Mouse (Mus musculus): Measurements from ENCODE around the gene Fyn. TPM values are rescaled to one million over a fixed set of nuclear protein-coding genes. Genes with fewer than 3 reads are reported as not detected.

Gene Fyn
- total and polyA plus RNA-seq, 2 experiments from 2014 or later, result 95.2 to 120 TPM

DNA sequence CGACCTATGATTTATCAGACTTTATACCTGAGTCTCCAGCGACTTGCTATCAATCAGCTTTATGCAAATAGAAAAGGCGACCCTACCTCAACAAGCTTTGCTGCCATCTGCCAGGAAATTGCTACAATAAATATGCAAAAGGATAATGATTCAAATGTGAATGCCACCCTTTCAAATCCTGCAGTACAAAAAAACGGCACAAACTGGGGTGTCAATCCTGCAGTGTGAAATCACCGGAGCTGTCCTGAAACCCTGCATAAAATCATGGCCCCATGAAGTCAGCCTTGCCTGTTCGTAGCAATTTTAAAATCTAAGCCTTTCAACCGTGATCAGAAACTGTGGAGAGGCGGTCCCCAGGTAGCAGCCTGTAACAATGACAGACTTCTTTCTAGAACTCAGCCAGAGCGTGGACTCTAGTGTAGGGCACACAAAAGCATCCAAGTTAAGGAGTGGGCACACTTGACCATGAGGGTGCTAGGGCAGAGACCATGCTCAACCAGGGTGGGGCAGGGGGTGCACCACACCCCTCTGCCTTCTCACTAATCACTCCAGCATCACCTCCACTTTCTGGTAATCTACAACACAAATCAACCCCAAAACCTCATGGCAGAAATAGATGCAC, 203.5 kb downstream of the Fyn start:
- peak; percentile 36; the same call in 1 of the 2 replicates for ATAC-seq
- DNase-seq (ENCODE audit: low spot score), result no peak
- H3K4me3 ChIP-seq (ENCODE audit: low read length), result no peak overlapping the region
- WGBS, result 38% methylated on average over 9 of the region's 9 CpGs
- no peak for TF ChIP-seq CTCF (IDR thresholded peaks at IDR 0.05; ENCODE audit: low read depth)
- H3K4me2 ChIP-seq (ENCODE audit: low read depth, low read length), result no peak overlapping the region
- no peak overlapping the region for H3K9ac ChIP-seq (replicated peaks; ENCODE audit: low read length)
- peak overlapping the region; percentile 64; the same call in 1 of the 2 replicates for H3K27ac ChIP-seq
- H3K27me3 ChIP-seq (ENCODE audit: insufficient read depth, low read length), result no peaks in the 10 kb centered on the region
- no peaks in the 10 kb centered on the region for H3K9me3 ChIP-seq (ENCODE audit: low read length)
- H3K36me3 ChIP-seq (ENCODE audit: insufficient read depth, low read length), result no peaks in the 10 kb centered on the region
- H3K4me1 ChIP-seq (ENCODE audit: insufficient read depth, low read length), result peaks cover 15% of the 10 kb centered on the region; the same call in 1 of the 2 replicates

DNA sequence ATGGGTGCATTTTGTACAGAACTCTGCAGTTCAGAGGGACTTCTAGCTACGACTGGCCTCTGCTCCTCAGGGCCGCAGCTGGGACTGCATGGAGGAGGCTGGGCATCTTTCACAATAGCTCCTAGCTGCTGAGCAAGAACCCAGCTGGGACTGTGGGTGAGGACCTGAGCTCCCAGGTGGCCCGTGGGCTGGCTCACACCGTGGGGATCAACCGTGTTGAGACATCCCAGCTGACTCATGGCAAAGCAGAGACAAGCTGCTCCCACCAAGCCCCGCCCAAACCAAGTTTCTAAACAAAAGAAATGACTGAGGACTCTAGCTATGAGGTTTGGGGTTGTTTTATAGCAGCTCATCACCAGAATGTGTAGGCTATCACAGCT, 204.0 kb downstream of the Fyn start:
- no peak for TF ChIP-seq CTCF (IDR thresholded peaks at IDR 0.05; ENCODE audit: low read depth)
- Histone ChIP-seq H3K4me1 (ENCODE audit: insufficient read depth, low read length) (peaks cover 15% of the 10 kb centered on the region; the same call in 1 of the 2 replicates), H3K27ac (0 out of 2 replicates have a peak overlapping the region, but pooled peaks have one; percentile 1), H3K4me3 (ENCODE audit: low read length) (no peak overlapping the region), H3K9ac (replicated peaks; ENCODE audit: low read length) (no peak overlapping the region), H3K9me3 (ENCODE audit: low read length) (no peaks in the 10 kb centered on the region), H3K4me2 (ENCODE audit: low read depth, low read length) (no peak overlapping the region), H3K27me3 (ENCODE audit: insufficient read depth, low read length) (no peaks in the 10 kb centered on the region), H3K36me3 (ENCODE audit: insufficient read depth, low read length) (no peaks in the 10 kb centered on the region)
- peak; percentile 13; the same call in 1 of the 2 replicates for ATAC-seq
- WGBS, result 26% methylated on average over 6 of the region's 6 CpGs
- DNase-seq (ENCODE audit: low spot score), result no peak

DNA sequence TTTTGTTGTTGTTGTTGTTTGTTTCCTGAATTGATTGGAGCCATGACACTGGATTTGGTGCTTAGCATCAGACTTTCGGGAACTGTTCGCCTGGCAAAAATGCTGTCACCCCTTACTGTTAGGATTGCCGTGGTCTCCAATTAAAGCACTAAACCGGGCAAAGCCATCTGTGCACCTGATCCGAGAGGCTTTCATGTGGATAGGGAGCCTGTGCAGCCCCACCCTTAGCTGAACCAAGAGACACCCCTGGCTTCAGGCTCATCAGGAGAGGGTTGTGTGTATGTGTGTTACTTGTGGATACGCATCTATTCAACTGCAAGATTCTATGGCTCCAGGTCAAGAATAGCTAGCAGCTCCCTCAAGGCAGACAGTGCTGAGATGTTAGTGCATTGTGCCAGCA, 207.8 kb downstream of the Fyn start:
- H3K27me3 ChIP-seq (ENCODE audit: insufficient read depth, low read length), result no peaks in the 10 kb centered on the region
- H3K4me3 ChIP-seq (ENCODE audit: low read length), result no peak overlapping the region
- no peak for TF ChIP-seq CTCF (IDR thresholded peaks at IDR 0.05; ENCODE audit: low read depth)
- H3K4me2 ChIP-seq (ENCODE audit: low read depth, low read length), result no peak overlapping the region
- H3K36me3 ChIP-seq (ENCODE audit: insufficient read depth, low read length), result no peaks in the 10 kb centered on the region
- H3K9ac ChIP-seq (replicated peaks; ENCODE audit: low read length), result no peak overlapping the region
- WGBS, result 48% methylated on average over 6 of the region's 6 CpGs
- DNase-seq (ENCODE audit: low spot score) (no peak), ATAC-seq (no peak)
- H3K27ac ChIP-seq, result no peak overlapping the region
- no peaks in the 10 kb centered on the region for H3K9me3 ChIP-seq (ENCODE audit: low read length)
- H3K4me1 ChIP-seq (ENCODE audit: insufficient read depth, low read length), result peaks cover 10% of the 10 kb centered on the region; the same call in 1 of the 2 replicates

DNA sequence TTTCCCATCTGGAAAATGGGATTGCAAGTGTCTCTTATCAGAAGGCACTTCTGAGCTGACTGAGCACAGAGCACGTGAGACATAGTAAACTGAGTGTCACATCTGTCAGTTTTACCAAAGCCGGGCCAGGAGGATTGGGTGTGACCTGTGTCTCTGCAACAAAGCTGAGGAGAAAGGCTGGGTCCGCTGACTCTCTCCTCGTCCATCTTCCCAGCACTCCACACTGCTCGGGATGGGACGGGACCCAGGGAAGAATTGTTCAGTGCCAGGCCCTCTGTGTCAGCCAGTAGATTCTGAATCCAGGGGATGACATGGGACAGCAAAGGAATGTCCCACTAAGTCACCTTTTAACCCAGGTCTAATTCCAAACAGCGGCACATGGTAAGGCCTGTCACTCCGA, 211.8 kb downstream of the Fyn start:
- ATAC-seq (no peak), DNase-seq (ENCODE audit: low spot score) (no peak)
- Histone ChIP-seq H3K27ac (no peak overlapping the region), H3K9me3 (ENCODE audit: low read length) (no peaks in the 10 kb centered on the region), H3K36me3 (ENCODE audit: insufficient read depth, low read length) (no peaks in the 10 kb centered on the region), H3K27me3 (ENCODE audit: insufficient read depth, low read length) (no peaks in the 10 kb centered on the region), H3K4me3 (ENCODE audit: low read length) (no peak overlapping the region), H3K4me2 (ENCODE audit: low read depth, low read length) (no peak overlapping the region), H3K9ac (replicated peaks; ENCODE audit: low read length) (no peak overlapping the region), H3K4me1 (ENCODE audit: insufficient read depth, low read length) (peaks cover 10% of the 10 kb centered on the region; the same call in 1 of the 2 replicates)
- 69% methylated on average over 8 of the region's 8 CpGs for whole genome bisulfite sequencing
- TF ChIP-seq CTCF (IDR thresholded peaks at IDR 0.05; ENCODE audit: low read depth), result no peak

DNA sequence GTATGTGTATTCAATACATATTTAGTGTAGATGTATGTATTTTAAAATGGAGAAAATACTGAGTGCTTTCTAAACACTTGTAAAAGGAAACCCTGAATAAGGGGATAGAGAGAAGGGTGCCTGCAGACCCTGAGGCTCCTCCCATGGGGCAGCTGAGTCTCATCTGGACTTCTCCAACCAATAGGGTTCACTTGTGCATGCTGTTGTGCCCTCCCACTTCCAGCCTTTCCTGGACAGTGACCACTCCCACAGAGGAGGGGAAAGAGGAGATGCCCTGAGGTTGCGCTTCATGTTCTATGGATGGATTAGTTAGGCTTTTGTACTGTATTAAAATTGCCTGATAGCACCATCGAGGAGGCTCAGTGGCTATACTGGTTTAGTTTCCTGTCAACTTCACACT, 213.7 kb downstream of the Fyn start:
- DNase-seq (ENCODE audit: low spot score) (no peak), ATAC-seq (no peak)
- H3K9ac ChIP-seq (replicated peaks; ENCODE audit: low read length), result no peak overlapping the region
- no peaks in the 10 kb centered on the region for H3K9me3 ChIP-seq (ENCODE audit: low read length)
- 81% methylated on average over 2 of the region's 2 CpGs for WGBS
- no peak overlapping the region for H3K27ac ChIP-seq
- H3K4me3 ChIP-seq (ENCODE audit: low read length), result no peak overlapping the region
- TF ChIP-seq CTCF (IDR thresholded peaks at IDR 0.05; ENCODE audit: low read depth), result no peak
- H3K36me3 ChIP-seq (ENCODE audit: insufficient read depth, low read length), result no peaks in the 10 kb centered on the region
- H3K4me1 ChIP-seq (ENCODE audit: insufficient read depth, low read length), result peaks cover 8% of the 10 kb centered on the region; the same call in 1 of the 2 replicates
- no peaks in the 10 kb centered on the region for H3K27me3 ChIP-seq (ENCODE audit: insufficient read depth, low read length)
- no peak overlapping the region for H3K4me2 ChIP-seq (ENCODE audit: low read depth, low read length)

DNA sequence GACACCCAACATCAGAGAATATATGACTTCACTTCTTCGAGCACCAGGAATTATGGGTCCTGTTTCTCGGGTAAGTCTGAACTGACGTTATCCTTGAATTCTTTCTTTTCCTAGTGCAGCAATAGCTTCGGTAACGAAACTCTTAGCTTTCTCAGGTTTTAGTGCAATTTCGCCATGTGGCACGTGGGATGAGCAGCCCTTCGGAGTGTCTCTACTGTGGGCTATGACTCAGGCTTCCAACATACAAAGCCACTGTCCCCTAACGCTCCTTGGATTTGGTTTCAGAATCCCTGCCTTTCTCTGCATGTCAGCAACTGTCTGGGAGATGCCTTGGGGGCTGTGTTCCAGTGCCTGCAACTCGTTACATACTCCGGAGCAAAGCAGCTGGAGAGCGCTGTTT, 215.1 kb downstream of the Fyn start:
- Histone ChIP-seq H3K9me3 (ENCODE audit: low read length) (no peaks in the 10 kb centered on the region), H3K9ac (replicated peaks; ENCODE audit: low read length) (no peak overlapping the region), H3K36me3 (ENCODE audit: insufficient read depth, low read length) (no peaks in the 10 kb centered on the region), H3K4me1 (ENCODE audit: insufficient read depth, low read length) (peaks cover 19% of the 10 kb centered on the region), H3K4me3 (ENCODE audit: low read length) (no peak overlapping the region), H3K27me3 (ENCODE audit: insufficient read depth, low read length) (no peaks in the 10 kb centered on the region), H3K4me2 (ENCODE audit: low read depth, low read length) (no peak overlapping the region), H3K27ac (no peak overlapping the region)
- TF ChIP-seq CTCF (IDR thresholded peaks at IDR 0.05; ENCODE audit: low read depth), result no peak
- ATAC-seq (no peak), DNase-seq (ENCODE audit: low spot score) (no peak)
- WGBS, result 76% methylated on average over 12 of the region's 12 CpGs

DNA sequence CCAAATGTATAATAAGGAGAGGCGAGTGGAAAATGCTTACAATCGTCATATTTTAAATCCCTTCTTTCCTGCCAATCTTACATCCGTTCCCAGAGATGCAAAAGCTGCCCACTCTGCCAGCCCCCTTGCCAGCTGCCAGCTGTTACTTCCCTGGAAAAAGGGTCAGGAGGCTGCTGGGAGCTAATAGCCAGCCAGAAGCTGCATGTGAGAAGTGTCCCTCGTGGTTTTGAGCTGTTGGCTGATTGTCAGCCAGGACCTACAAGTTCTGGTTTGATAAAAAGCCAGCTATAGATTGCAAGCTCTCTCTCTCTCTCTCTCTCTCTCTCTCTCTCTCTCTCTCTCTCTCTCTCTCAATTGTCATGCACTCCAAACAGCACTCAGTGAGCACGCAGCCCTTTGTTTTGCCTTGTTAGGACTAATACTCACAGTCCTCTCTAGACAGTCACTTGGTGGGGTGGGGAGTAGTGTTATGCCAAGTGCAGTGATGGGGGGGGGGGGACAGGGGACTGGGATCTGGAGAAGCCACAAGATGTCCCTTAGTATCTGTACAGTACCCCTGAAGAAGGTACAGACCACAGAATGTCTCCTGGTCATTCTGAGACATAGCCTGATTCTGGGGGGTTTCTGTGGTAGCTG, 218.8 kb downstream of the Fyn start:
- H3K4me3 ChIP-seq (ENCODE audit: low read length), result no peak overlapping the region
- H3K4me2 ChIP-seq (ENCODE audit: low read depth, low read length), result no peak overlapping the region
- 19% methylated on average over 5 of the region's 5 CpGs for WGBS
- H3K4me1 ChIP-seq (ENCODE audit: insufficient read depth, low read length), result peaks cover 19% of the 10 kb centered on the region
- no peaks in the 10 kb centered on the region for H3K27me3 ChIP-seq (ENCODE audit: insufficient read depth, low read length)
- DNase-seq (ENCODE audit: low spot score) (peak; percentile 83), ATAC-seq (peak; percentile 61)
- TF ChIP-seq CTCF (IDR thresholded peaks at IDR 0.05; ENCODE audit: low read depth), result no peak
- H3K9ac ChIP-seq (replicated peaks; ENCODE audit: low read length), result no peak overlapping the region
- H3K36me3 ChIP-seq (ENCODE audit: insufficient read depth, low read length), result no peaks in the 10 kb centered on the region
- H3K27ac ChIP-seq, result peak overlapping the region; percentile 55
- no peaks in the 10 kb centered on the region for H3K9me3 ChIP-seq (ENCODE audit: low read length)
